Mouse (Mus musculus): ENCODE results near the gene Tctex1d4. TPM values are rescaled to one million over a fixed set of nuclear protein-coding genes. Genes with fewer than 3 reads are reported as not detected.

The Tctex1d4 gene
- polyA plus RNA-seq (2012; rRNA removed) = 68.6 and 81.5 TPM in 2 replicates

GRCm38 (mm10) chr4:117126675-117127290, at the start of gene Tctex1d4:
TSS of gene Tctex1d4 (plus strand) at chr4:117126794.

DNA sequence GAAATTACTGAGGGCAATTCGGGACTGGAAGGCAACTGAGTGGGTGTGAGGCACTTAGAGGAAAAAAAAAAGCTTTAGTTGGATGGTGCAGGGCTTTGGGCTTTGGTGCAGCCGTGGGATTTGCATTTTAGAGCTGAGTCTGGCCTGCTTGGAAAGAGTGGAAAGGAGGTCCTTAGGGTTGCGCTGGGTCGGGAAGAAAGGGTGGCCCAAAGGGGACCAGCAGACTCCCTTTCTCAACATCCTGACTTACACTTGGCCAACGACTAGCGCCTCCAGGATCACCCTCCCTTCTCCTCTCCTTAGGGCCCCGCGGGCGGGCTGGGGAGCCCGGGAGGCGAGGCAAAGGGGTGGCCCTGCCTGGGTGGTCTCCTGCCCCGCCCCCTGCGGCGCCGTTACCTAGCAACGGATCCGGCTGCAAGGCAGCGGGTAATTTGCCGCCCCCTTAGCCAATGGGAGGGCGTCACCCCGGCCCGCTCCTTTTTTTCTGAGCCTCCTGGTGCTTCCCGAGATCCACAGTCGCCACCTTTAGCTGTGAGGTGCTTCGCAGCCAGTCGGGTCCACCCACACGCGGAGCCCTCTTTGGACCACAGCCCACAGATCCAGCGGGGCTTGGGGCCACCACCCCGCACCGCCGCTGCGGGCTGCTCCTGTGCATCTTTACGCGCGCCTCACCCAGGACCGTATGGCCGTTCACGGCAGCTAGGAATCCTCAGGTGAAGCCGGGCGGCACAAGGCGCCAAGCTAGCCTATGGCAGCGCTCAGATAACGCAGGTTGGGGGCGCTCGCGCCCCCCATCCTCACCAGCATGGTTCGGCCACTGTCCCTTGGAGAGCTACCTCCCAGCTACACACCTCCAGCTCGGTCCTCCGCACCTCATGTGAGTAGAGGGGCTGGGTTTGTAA, 30.8 kb upstream of the Tctex1d4 start, which contains the start of gene Ptch2:
Ptch2 (plus strand) TSS at position 525 of the 902 bp plus-strand sequence.

GRCm38 (mm10) chr4:117125348-117125909, 1.2 kb upstream of the Tctex1d4 start, which contains the start of gene Btbd19:
TSS of gene Btbd19 (minus strand) at chr4:117125725.

GRCm38 (mm10) chr4:117133817-117134600, 7.4 kb downstream of the Tctex1d4 start, which contains the start of gene Plk3:
TSS of gene Plk3 (minus strand) at chr4:117133963.

GRCm38 (mm10) chr4:117155792-117156355, 29.3 kb downstream of the Tctex1d4 start, which contains the start of gene Rps8:
TSS of gene Rps8 (minus strand) at chr4:117156243.

Other genes with a start within 250 kb of the Tctex1d4 start
- 2.9 and 4.0 TPM in 2 replicates for gene Zswim5, start 249.4 kb upstream of the Tctex1d4 start, polyA plus RNA-seq (2012; rRNA removed)
- gene Urod, start 132.4 kb upstream of the Tctex1d4 start, polyA plus RNA-seq (2012; rRNA removed) = 62.9 and 91.3 TPM in 2 replicates
- 59.8 and 70.1 TPM in 2 replicates for gene Hectd3, start 131.5 kb upstream of the Tctex1d4 start, polyA plus RNA-seq (2012; rRNA removed)
- gene Eif2b3, start 107.4 kb upstream of the Tctex1d4 start, polyA plus RNA-seq (2012; rRNA removed) = 5.8 and 7.4 TPM in 2 replicates
- 28.6 and 28.9 TPM in 2 replicates for gene Ptch2, start 30.7 kb upstream of the Tctex1d4 start, polyA plus RNA-seq (2012; rRNA removed)
- 19.4 and 24.1 TPM in 2 replicates for gene Btbd19, start 1.1 kb upstream of the Tctex1d4 start, polyA plus RNA-seq (2012; rRNA removed)
- gene Plk3, start 7.2 kb downstream of the Tctex1d4 start, polyA plus RNA-seq (2012; rRNA removed) = 11.5 and 12.2 TPM in 2 replicates
- 658 and 734 TPM in 2 replicates for gene Rps8, start 29.4 kb downstream of the Tctex1d4 start, polyA plus RNA-seq (2012; rRNA removed)
- gene Kif2c, start 55.8 kb downstream of the Tctex1d4 start, polyA plus RNA-seq (2012; rRNA removed) = 5.3 and 6.5 TPM in 2 replicates
- 46.6 and 59.0 TPM in 2 replicates for gene Tmem53, start 125.2 kb downstream of the Tctex1d4 start, polyA plus RNA-seq (2012; rRNA removed)
- 5.1 and 5.4 TPM in 2 replicates for gene Armh1, start 125.3 kb downstream of the Tctex1d4 start, polyA plus RNA-seq (2012; rRNA removed)